Mouse (Mus musculus): ENCODE measurements around the gene Yipf1. TPM values are rescaled to one million over a fixed set of nuclear protein-coding genes. Genes with fewer than 3 reads are reported as not detected.
A peak's percentile ranks its signal among the peaks of the same experiment; 100 is the strongest.

Gene Yipf1
- polyA plus RNA-seq, 1 experiment = 55.6 TPM

GRCm38 (mm10) chr4:107303531-107303930 lies 10.6 kb upstream of the Yipf1 start:
- Histone ChIP-seq H3K4me1 (ENCODE audit: control insufficient read depth, insufficient read depth, low read length) (peaks cover 4% of the 10 kb centered on the region), H3K4me3 (replicated peaks; ENCODE audit: control insufficient read depth, low read depth, low read length) (no peak overlapping the region), H3K27ac (ENCODE audit: control insufficient read depth, insufficient read depth, low read depth, low read length, poor library complexity) (no peak overlapping the region)
- 68% methylated on average over 3 of the region's 3 CpGs for WGBS
- no peak for TF ChIP-seq CTCF (IDR thresholded peaks at IDR 0.05; ENCODE audit: control insufficient read depth, insufficient read depth, low read length)
- TF ChIP-seq POLR2A (IDR thresholded peaks at IDR 0.05; ENCODE audit: borderline replicate concordance, control insufficient read depth, low read depth, low read length) = no peak

- Histone ChIP-seq H3K4me1 (ENCODE audit: control insufficient read depth, insufficient read depth, low read length) (no peaks in the 10 kb centered on the region; the same call in none of the 2 replicates), H3K4me3 (replicated peaks; ENCODE audit: control insufficient read depth, low read depth, low read length) (no peak within 1 kb of the TSS), H3K27ac (ENCODE audit: control insufficient read depth, insufficient read depth, low read depth, low read length, poor library complexity) (no peak within 1 kb of the TSS)
- no peak for TF ChIP-seq CTCF (IDR thresholded peaks at IDR 0.05; ENCODE audit: control insufficient read depth, insufficient read depth, low read length)
- TF ChIP-seq POLR2A (IDR thresholded peaks at IDR 0.05; ENCODE audit: borderline replicate concordance, control insufficient read depth, low read depth, low read length) = no peak
- 79% methylated on average over 6 of the region's 6 CpGs for WGBS
Observed at GRCm38 (mm10) chr4:107306966-107307365, 7.2 kb upstream of the Yipf1 start, which contains the start of gene Dio1. Gene Dio1, minus strand, starts transcription at chr4:107307169.

GRCm38 (mm10) chr4:107314479-107314805 lies 279 bp downstream of the Yipf1 start:
- H3K4me1 ChIP-seq (ENCODE audit: control insufficient read depth, insufficient read depth, low read length) = no peaks in the 10 kb centered on the region
- no peak overlapping the region for H3K27ac ChIP-seq (ENCODE audit: control insufficient read depth, insufficient read depth, low read depth, low read length, poor library complexity)
- TF ChIP-seq POLR2A (IDR thresholded peaks at IDR 0.05; ENCODE audit: borderline replicate concordance, control insufficient read depth, low read depth, low read length) (no peak), CTCF (IDR thresholded peaks at IDR 0.05; ENCODE audit: control insufficient read depth, insufficient read depth, low read length) (no peak)
- H3K4me3 ChIP-seq (replicated peaks; ENCODE audit: control insufficient read depth, low read depth, low read length) = peak overlapping the region; percentile 79
- 7% methylated on average over 7 of the region's 7 CpGs for WGBS

GRCm38 (mm10) chr4:107318646-107319045 lies 4.5 kb downstream of the Yipf1 start:
- TF ChIP-seq CTCF (IDR thresholded peaks at IDR 0.05; ENCODE audit: control insufficient read depth, insufficient read depth, low read length) (no peak), POLR2A (IDR thresholded peaks at IDR 0.05; ENCODE audit: borderline replicate concordance, control insufficient read depth, low read depth, low read length) (no peak)
- Histone ChIP-seq H3K4me3 (replicated peaks; ENCODE audit: control insufficient read depth, low read depth, low read length) (no peak overlapping the region), H3K4me1 (ENCODE audit: control insufficient read depth, insufficient read depth, low read length) (no peaks in the 10 kb centered on the region), H3K27ac (ENCODE audit: control insufficient read depth, insufficient read depth, low read depth, low read length, poor library complexity) (no peak overlapping the region)
- 91% methylated on average over 8 of the region's 8 CpGs for WGBS

GRCm38 (mm10) chr4:107321041-107321440 lies 6.9 kb downstream of the Yipf1 start:
- 58% methylated on average over 2 of the region's 2 CpGs for WGBS

GRCm38 (mm10) chr4:107323113-107323512 lies 8.9 kb downstream of the Yipf1 start:
- no peaks in the 10 kb centered on the region for H3K4me1 ChIP-seq (ENCODE audit: control insufficient read depth, insufficient read depth, low read length)
- 91% methylated on average over 2 of the region's 2 CpGs for WGBS
- TF ChIP-seq POLR2A (IDR thresholded peaks at IDR 0.05; ENCODE audit: borderline replicate concordance, control insufficient read depth, low read depth, low read length) (no peak), CTCF (IDR thresholded peaks at IDR 0.05; ENCODE audit: control insufficient read depth, insufficient read depth, low read length) (no peak)
- H3K4me3 ChIP-seq (replicated peaks; ENCODE audit: control insufficient read depth, low read depth, low read length) = no peak overlapping the region
- H3K27ac ChIP-seq (ENCODE audit: control insufficient read depth, insufficient read depth, low read depth, low read length, poor library complexity) = no peak overlapping the region

More at GRCm38 (mm10) chr4:107321041-107321440, 6.9 kb downstream of the Yipf1 start:
- no peak for TF ChIP-seq POLR2A (IDR thresholded peaks at IDR 0.05; ENCODE audit: borderline replicate concordance, control insufficient read depth, low read depth, low read length)
- TF ChIP-seq CTCF (IDR thresholded peaks at IDR 0.05; ENCODE audit: control insufficient read depth, insufficient read depth, low read length) = no peak
- Histone ChIP-seq H3K4me3 (replicated peaks; ENCODE audit: control insufficient read depth, low read depth, low read length) (no peak overlapping the region), H3K27ac (ENCODE audit: control insufficient read depth, insufficient read depth, low read depth, low read length, poor library complexity) (no peak overlapping the region), H3K4me1 (ENCODE audit: control insufficient read depth, insufficient read depth, low read length) (no peaks in the 10 kb centered on the region)

- Histone ChIP-seq H3K4me3 (replicated peaks; ENCODE audit: control insufficient read depth, low read depth, low read length) (no peak overlapping the region), H3K27ac (ENCODE audit: control insufficient read depth, insufficient read depth, low read depth, low read length, poor library complexity) (no peak overlapping the region), H3K4me1 (ENCODE audit: control insufficient read depth, insufficient read depth, low read length) (no peaks in the 10 kb centered on the region)
- WGBS = 89% methylated on average over 8 of the region's 8 CpGs
- no peak for TF ChIP-seq CTCF (IDR thresholded peaks at IDR 0.05; ENCODE audit: control insufficient read depth, insufficient read depth, low read length)
- TF ChIP-seq POLR2A (IDR thresholded peaks at IDR 0.05; ENCODE audit: borderline replicate concordance, control insufficient read depth, low read depth, low read length) = no peak
Observed at GRCm38 (mm10) chr4:107328530-107328929, 14.4 kb downstream of the Yipf1 start.

- no peak overlapping the region for H3K27ac ChIP-seq (ENCODE audit: control insufficient read depth, insufficient read depth, low read depth, low read length, poor library complexity)
- H3K4me1 ChIP-seq (ENCODE audit: control insufficient read depth, insufficient read depth, low read length) = no peaks in the 10 kb centered on the region
- 89% methylated on average over 4 of the region's 4 CpGs for whole genome bisulfite sequencing
- no peak overlapping the region for H3K4me3 ChIP-seq (replicated peaks; ENCODE audit: control insufficient read depth, low read depth, low read length)
- TF ChIP-seq POLR2A (IDR thresholded peaks at IDR 0.05; ENCODE audit: borderline replicate concordance, control insufficient read depth, low read depth, low read length) (no peak), CTCF (IDR thresholded peaks at IDR 0.05; ENCODE audit: control insufficient read depth, insufficient read depth, low read length) (peak; percentile 44; the same call in 1 of the 2 replicates)
Observed at GRCm38 (mm10) chr4:107333514-107333913, 19.4 kb downstream of the Yipf1 start.

GRCm38 (mm10) chr4:107336356-107336755 lies 22.2 kb downstream of the Yipf1 start:
- no peaks in the 10 kb centered on the region; the same call in 1 of the 2 replicates for H3K4me1 ChIP-seq (ENCODE audit: control insufficient read depth, insufficient read depth, low read length)
- WGBS = 84% methylated on average over 8 of the region's 8 CpGs
- no peak overlapping the region for H3K27ac ChIP-seq (ENCODE audit: control insufficient read depth, insufficient read depth, low read depth, low read length, poor library complexity)
- no peak for TF ChIP-seq POLR2A (IDR thresholded peaks at IDR 0.05; ENCODE audit: borderline replicate concordance, control insufficient read depth, low read depth, low read length)
- TF ChIP-seq CTCF (IDR thresholded peaks at IDR 0.05; ENCODE audit: control insufficient read depth, insufficient read depth, low read length) = no peak
- no peak overlapping the region for H3K4me3 ChIP-seq (replicated peaks; ENCODE audit: control insufficient read depth, low read depth, low read length)
